Mouse (Mus musculus) mature B cell (primary cell): Measurements from ENCODE around the gene Cnot1.

Experiments
- in situ Hi-C: fragments of 300-500 bp; cut with MboI; formaldehyde crosslinking; loops from 2 replicates; pipeline ENCODE4 v1.14.3; 2019

The Cnot1 gene

DNA sequence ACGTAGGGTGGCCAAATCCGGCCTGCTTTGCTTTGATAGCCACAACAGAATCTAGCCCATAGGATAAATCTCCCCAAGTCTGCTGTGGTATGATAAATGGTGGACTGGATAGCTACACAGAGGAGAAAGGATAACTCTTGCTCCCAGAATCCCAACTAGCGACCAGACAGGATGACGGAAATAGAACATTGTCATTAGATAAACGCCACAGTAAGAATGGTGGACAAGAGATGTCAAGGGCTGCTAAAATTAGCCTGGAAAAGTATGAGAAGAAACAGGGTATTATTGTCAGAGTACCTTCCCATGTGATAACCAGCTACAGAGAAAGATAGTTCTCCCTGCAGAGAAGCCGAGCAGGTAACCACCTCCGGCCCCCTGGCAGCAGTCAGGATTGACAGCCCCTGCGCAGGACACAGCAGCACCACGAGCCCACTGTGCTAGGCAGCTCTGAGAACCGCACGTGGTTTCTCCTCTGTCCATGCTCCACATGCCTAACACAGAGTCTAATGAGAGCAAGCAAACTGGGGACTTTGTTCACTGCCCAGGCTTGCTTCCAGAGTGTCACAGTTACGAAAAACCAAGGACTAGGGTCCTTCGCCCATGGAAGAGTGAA, 116.2 kb downstream of the Cnot1 start:
- in situ Hi-C loops, result no loop called here

DNA sequence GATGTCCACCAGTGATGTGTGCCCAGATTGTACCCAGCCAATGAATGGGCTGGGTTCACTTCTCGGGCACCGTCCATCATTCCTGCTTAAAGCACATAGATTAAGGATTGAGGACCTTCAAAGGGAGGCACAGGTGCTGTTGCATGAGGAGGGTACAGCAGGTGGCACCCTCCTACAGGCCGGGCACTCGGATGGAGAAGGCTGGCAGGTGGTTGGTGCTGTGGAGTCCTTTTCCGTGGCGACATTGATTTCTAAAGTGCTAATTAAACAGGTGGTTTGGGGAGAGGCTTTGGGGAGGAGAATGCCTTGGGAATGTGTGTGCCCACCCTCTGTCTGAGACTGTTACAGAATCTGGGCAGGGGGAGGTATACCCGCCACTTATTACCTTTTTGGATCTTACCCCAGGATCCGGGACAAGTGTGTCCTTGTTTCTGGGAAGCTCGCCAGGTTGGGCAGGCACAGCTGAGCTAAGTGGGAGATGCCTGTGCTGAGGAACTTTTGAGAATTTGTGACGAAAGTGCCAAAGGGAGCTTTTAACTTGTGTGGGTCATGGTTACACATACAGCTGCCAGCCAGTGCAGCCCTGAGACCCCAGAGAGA, 119.1 kb downstream of the Cnot1 start:
- in situ Hi-C loops, result no loop called here

DNA sequence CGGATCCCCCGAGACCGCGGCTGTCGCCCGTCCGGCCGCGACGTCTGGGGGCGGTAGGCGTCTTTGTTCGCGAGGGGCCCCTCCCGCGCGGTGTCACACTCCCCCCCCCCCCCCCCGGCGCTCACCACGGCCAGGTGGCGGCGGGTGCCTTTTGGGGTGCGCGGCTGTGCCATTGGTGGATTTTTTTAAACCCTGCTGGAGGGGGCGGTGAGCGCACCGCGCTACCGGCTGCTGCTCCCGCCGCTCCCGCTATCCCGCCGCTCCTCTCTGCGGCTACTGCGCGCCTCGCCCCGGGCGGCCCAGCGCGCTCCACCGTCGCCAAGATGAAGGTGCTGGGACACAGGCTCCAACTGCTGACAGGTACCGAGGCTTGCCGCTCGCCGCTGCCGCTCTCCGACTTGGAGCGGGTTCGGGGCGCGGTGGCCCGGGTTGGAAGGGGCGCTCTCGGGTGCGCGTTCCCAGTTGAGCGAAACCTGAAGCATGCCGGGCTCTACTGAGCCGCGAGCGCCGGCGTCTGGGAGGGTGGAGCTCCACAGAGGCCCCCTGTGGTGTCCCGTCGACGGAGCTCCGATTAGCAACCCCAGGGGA, 129.1 kb downstream of the Cnot1 start:
- in situ Hi-C loops, result no loop called here

DNA sequence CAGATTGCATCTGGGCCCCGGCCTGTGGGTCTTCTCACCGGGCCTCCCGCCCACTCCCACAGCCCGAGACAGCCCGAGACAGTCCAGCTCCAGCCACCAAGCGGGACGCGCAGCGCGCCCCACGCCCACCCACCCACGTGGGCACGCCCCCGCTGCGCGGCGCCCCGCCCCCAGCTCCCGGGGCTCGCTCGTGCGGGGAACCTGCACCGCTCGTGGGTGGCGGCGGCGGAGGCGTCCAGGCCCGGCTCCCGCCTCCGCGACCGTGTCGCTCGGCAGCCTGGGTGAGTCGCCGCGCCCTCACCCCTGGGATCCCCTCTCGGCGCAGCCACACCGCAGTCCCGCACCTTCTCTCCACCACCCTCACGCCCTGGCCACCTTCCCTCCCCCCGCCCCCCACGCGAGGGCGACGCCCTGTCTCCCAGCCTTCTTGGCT, 129.7 kb downstream of the Cnot1 start:
- in situ Hi-C loops, result no loop called here

DNA sequence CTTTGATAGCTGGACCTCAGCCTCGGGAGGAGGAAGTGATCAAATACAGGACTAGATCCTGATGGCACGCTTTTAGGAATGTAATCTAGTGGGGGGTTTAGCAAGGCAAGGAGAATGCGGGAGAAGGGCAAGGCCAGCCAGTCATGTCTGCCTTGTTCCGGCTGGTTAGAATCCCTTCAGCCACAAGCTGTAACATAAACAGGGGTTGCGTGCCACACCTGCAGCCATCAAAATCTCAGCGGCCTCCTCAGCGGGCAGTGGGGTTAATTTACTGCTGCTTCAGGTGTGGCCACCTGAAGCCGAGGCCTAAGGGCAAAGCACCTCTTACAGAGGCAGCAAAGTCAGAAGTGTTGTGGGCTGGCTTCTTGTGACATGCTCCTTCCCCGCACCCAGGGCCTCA, 130.6 kb downstream of the Cnot1 start, which contains the start of gene Ndrg4:
TSS of gene Ndrg4 (plus strand) at position 350 of the 400 bp plus-strand sequence.
- in situ Hi-C loops, result no loop called here

DNA sequence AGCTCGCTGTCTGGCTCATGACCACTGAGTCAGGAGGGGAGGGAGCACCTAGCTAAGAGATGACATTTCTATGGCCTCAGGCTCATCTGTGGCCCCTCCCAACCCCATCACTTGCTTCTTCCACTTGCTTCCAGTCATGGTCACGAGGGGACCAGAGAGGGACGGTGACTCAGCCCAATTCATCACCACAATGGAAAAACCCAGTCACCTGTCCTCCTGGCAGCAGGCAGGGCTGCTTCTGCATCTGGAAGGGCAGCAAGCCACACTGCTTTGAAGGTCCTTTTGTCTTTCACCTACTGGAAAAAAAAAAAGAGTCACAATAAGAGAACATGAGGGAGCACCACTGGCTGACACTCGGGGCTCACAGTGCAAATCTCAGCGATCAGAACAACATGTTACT, 134.5 kb downstream of the Cnot1 start:
- in situ Hi-C loops, result no loop called here

DNA sequence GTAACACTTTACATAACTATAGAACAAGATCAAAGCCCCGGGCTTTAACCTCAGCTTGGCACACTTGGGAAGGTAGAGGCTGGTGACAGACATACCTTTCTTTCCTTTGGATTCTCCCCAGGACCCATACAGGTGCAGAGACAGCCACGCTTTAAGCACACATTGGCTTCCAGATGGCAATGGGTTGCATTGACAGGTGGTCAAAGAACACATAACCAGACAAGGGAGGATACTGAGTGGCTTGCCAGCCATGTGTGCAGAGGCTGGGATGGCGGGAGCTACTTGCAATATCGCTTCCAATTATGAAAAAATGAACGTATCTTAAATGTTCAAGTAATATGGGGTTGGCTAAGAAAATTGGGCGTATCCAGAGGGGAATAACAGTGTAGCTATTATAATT, 135.4 kb downstream of the Cnot1 start:
- in situ Hi-C loops, result no loop called here

DNA sequence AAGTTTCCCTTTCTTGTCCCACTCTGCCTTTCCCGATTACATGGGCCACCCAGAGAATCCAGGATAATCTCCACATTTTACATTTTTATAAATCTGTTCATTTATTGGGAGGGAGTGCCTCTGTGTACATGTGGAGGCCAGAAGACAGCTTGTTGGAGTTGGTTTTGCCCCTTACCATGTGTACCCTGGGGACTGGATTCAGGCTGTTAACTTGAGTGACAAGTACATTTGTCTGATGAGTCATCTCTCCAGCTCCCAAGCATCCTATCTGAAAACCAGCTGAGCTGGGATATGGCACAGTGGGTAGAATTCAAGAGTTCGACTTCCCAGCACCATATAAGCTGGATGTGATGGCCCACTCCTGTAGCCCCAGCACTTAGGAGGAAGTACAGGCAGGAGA, 137.3 kb downstream of the Cnot1 start:
- in situ Hi-C loops, result no loop called here
